Mouse (Mus musculus) cortical plate, adult 2 months (tissue): ENCODE results near the gene Naaladl2.

ENCODE experiments used
- CTCF ChIP-seq: fragments of 200-500 bp; IDR thresholded peaks from 2 replicates; pipeline ENCODE4 v1.5.1; 2011; ENCODE audit warnings: mild to moderate bottlenecking, control low read depth, low read length; ENCODE audit not compliant: insufficient read depth; ENCODE audit errors: extremely low read depth
- POLR2A ChIP-seq: fragments of 200-500 bp; IDR thresholded peaks from 2 replicates; pipeline ENCODE4 v1.6.1; 2011; ENCODE audit warnings: mild to moderate bottlenecking, low read length, control low read depth; ENCODE audit not compliant: insufficient read depth; ENCODE audit errors: extremely low read depth

DNA sequence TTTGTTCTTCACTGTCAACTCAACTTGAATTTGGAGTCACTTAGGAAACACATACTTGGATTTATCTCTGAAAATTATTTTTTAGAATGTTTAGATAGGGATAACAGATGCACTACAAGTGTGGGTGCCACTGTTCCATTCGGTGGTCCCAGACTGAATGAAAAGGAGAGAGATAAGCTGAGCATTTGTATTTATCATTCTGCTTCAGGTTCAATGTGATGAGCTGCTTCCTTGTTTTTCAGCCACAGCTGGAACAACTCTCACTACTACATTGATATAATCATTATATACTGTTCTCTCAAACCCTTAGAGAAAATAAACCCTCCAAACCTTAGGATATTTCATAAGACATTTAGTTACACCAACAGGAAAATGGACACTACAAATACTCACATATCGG, 918.6 kb downstream of the Naaladl2 start:
- TF ChIP-seq CTCF (no peak), POLR2A (no peak)
